Mouse (Mus musculus): Measurements from ENCODE around the gene Eif5.

The Eif5 gene

GRCm38 (mm10) chr12:111572406-111572805, 34.6 kb downstream of the Eif5 start:
- no peak for DNase-seq

GRCm38 (mm10) chr12:111573315-111573714, 35.5 kb downstream of the Eif5 start:
- DNase-seq, result no peak

- peak; percentile 98 for DNase-seq
These were observed 36.5 kb downstream of the Eif5 start, which contains the start of gene Mark3 for GRCm38 (mm10) chr12:111574074-111574886. Mark3 (plus strand) TSS chr12:111574523.

GRCm38 (mm10) chr12:111574887-111575838, 37.3 kb downstream of the Eif5 start:
- peak; percentile 72 for DNase-seq

- no peak for DNase-seq
These were observed 45.2 kb downstream of the Eif5 start for GRCm38 (mm10) chr12:111583058-111583457.

DNA sequence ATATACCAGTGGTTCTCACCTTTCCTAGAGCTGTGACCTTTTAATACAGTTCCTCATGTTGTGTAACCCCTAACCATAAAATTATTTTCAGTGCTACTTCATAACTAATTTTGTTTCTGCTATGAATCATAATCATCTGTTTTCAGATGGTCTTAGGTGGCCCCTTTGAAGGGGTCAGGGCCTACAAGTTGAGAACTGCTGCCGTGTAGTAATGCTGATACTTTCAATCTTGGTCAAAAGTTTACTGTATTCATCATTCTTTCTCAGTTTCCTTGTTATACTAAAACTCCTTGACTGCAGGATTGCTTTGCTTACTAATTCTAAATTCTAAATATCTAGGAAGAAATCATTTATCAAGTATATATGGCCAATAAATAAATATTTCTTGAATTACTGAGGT, 46.6 kb downstream of the Eif5 start:
- DNase-seq, result no peak

- no peak for DNase-seq
These were observed 49.4 kb downstream of the Eif5 start for GRCm38 (mm10) chr12:111587252-111587651.

DNA sequence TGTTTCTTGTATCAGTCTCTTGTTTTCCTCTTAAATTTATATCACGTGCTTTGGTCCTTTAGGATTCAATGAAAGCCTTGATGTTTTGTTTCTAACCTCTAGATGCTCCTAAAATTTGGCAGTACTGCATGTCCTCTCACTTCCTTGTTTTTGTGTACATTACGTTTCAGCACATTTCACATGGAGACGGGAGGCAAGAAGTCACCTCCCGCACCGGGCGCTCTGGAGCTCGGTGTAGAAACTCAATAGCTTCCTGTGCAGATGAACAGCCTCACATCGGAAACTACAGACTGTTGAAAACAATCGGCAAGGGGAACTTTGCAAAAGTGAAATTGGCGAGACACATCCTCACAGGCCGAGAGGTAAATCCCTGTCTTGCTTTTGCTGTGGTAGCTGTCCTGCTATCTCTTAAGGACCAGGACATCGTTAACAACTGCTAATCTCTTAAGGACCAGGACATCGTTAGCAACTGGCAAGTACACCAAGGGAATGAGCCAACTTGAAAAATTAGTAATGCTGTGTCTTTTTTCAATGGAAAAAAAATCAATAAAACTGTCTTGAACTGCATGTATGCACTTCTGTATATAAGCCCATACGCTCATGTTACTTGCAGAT, 54.7 kb downstream of the Eif5 start:
- DNase-seq, result no peak

GRCm38 (mm10) chr12:111593775-111594174, 56.0 kb downstream of the Eif5 start:
- no peak for DNase-seq

Data from retina, postnatal 1 day (tissue).